Comparison of ENCODE assay signal across 8 mouse cellular contexts in the genomic region with DNA sequence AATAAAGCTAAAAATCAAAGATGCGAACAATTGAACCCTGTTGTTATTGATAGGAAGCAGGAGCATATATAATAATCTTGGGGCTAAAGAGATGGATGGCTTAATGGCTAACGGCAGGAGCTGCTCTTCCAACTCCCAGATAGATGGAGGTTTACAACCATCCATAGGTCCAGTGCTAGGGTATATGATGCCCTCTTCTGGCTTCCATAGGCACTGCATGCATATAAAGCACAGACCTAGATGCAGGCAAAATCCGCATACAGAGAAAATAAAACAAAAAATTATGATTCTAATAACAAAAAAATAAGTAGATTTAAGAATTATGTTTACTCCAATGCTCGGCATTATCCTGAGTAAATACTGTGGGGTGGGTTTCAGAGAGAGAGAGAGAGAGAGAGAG. TPM values are rescaled to one million over a fixed set of nuclear protein-coding genes. Genes with fewer than 3 reads are reported as not detected.
A peak's percentile ranks its signal among the peaks of the same experiment; 100 is the strongest.
DNase-seq lines count a peak whose midpoint lies in the region; ATAC-seq lines count a peak whose summit lies in the region.

No protein-coding gene starts in this region.

- peaks cover 73% of the 10 kb centered on the region for H3K36me3 ChIP-seq in midbrain, embryonic 14.5 days (ENCODE audit: control insufficient read depth, insufficient read depth, low read length)
- H3K36me3 ChIP-seq in midbrain, embryonic 11.5 days (ENCODE audit: control insufficient read depth, insufficient read depth, low read length) = peaks cover 2% of the 10 kb centered on the region; the same call in 1 of the 2 replicates
- H3K36me3 ChIP-seq in splenic B cell, adult 2 months (ENCODE audit: control insufficient read depth, insufficient read depth, low read length, poor library complexity, severe bottlenecking) = peaks cover 2% of the 10 kb centered on the region; the same call in 1 of the 2 replicates

- no peaks in the 10 kb centered on the region for H3K27me3 ChIP-seq in midbrain, embryonic 14.5 days (ENCODE audit: control insufficient read depth, insufficient read depth, low read length)
- H3K27me3 ChIP-seq in midbrain, embryonic 11.5 days (ENCODE audit: control insufficient read depth, insufficient read depth, low read length) = no peaks in the 10 kb centered on the region
- H3K27me3 ChIP-seq in splenic B cell, adult 2 months (ENCODE audit: control insufficient read depth, insufficient read depth, low read length, poor library complexity, severe bottlenecking) = no peaks in the 10 kb centered on the region

- H3K9me3 ChIP-seq in midbrain, embryonic 14.5 days (ENCODE audit: control insufficient read depth, low read length) = no peaks in the 10 kb centered on the region
- no peaks in the 10 kb centered on the region for H3K9me3 ChIP-seq in midbrain, embryonic 11.5 days (ENCODE audit: control insufficient read depth, low read length)

- DNase-seq in heart, adult 11 months = peak; percentile 39
- no peak for DNase-seq in heart, postnatal 25 days (ENCODE audit: low spot score)
- DNase-seq in midbrain, embryonic 14.5 days = peak; percentile 60
- no peak for DNase-seq in midbrain, embryonic 11.5 days (ENCODE audit: low spot score, missing footprints)
- peak; percentile 48 for DNase-seq in brain, adult 2 months (ENCODE audit: low read depth, low spot score)
- peak; percentile 57 for DNase-seq in splenic B cell, adult 2 months (ENCODE audit: low read depth, low spot score)
- no peak for DNase-seq in ovary, postnatal 10 days (ENCODE audit: low spot score)

- no peaks in the 10 kb centered on the region for H3K4me1 ChIP-seq in midbrain, embryonic 14.5 days (ENCODE audit: control insufficient read depth, insufficient read depth, low read length)
- H3K4me1 ChIP-seq in midbrain, embryonic 11.5 days (ENCODE audit: control insufficient read depth, insufficient read depth, low read length) = no peaks in the 10 kb centered on the region

- no peak overlapping the region for H3K9ac ChIP-seq in midbrain, embryonic 14.5 days (replicated peaks; ENCODE audit: low read length)
- no peak overlapping the region for H3K9ac ChIP-seq in midbrain, embryonic 11.5 days (ENCODE audit: low read length)

- 79% methylated on average over 4 of the region's 4 CpGs for WGBS in midbrain, embryonic 14.5 days
- 85% methylated on average over 4 of the region's 4 CpGs for WGBS in midbrain, embryonic 11.5 days

- no peak overlapping the region for H3K27ac ChIP-seq in midbrain, embryonic 14.5 days (replicated peaks; ENCODE audit: low read depth, low read length)
- H3K27ac ChIP-seq in midbrain, embryonic 11.5 days (ENCODE audit: low read depth, low read length) = no peak overlapping the region

- no peak overlapping the region for H3K4me3 ChIP-seq in midbrain, embryonic 14.5 days (replicated peaks; ENCODE audit: low read depth, low read length)
- H3K4me3 ChIP-seq in midbrain, embryonic 11.5 days (ENCODE audit: low read depth, low read length) = no peak overlapping the region

- no peak overlapping the region for H3K4me2 ChIP-seq in midbrain, embryonic 14.5 days (ENCODE audit: low read length)
- H3K4me2 ChIP-seq in midbrain, embryonic 11.5 days = no peak overlapping the region

- ATAC-seq in midbrain, embryonic 14.5 days (ENCODE audit: low FRiP score, low TSS enrichment) = 0 out of 2 replicates have a peak, but pooled peaks have one; percentile 17
- ATAC-seq in midbrain, embryonic 11.5 days (ENCODE audit: low FRiP score) = no peak
- peak; percentile 80 for ATAC-seq in granulocyte monocyte progenitor cell, adult 5-6 weeks (replicated peaks; ENCODE audit: poor library complexity, severe bottlenecking)

- intact Hi-C loops in heart, postnatal 25 days (cut with DNase I) = loop anchor here (2.0 to 10.0 kb wide), 2 partner anchors 88 to 278 kb away; no protein-coding TSS in a partner anchor

RNA-seq across cellular contexts. Expression of gene Mccc1, which starts 27.5 kb away (rescaled TPM):
- total RNA-seq in heart, postnatal 25 days (2021) = 10 to 100 TPM; 79.4 to 87.1 TPM
- polyA plus RNA-seq in midbrain, embryonic 14.5 days (2014; fragmentation: Nextera tagmentation; extraction: Ambion mirVana) = 20.1 and 25.7 TPM in 2 replicates
- polyA plus RNA-seq in midbrain, embryonic 11.5 days (2014; fragmentation: Nextera tagmentation; extraction: Ambion mirVana) = 29.1 and 31.8 TPM in 2 replicates
- total RNA-seq in granulocyte monocyte progenitor cell, adult 5-6 weeks (2014; fragmentation: Nextera tagmentation) = 19.2 and 34.4 TPM in 2 replicates
- total RNA-seq in granulocyte monocyte progenitor cell, adult 5-6 weeks (2017) = 13.0 and 20.1 TPM in 2 replicates

RNA-seq across cellular contexts. Expression of gene Dcun1d1, which starts 35.7 kb away (rescaled TPM):
- total RNA-seq in heart, postnatal 25 days (2021) = 10 to 100 TPM; 55.8 to 59.2 TPM
- polyA plus RNA-seq in midbrain, embryonic 14.5 days (2014; fragmentation: Nextera tagmentation; extraction: Ambion mirVana) = 105 and 107 TPM in 2 replicates
- 101 and 105 TPM in 2 replicates for polyA plus RNA-seq in midbrain, embryonic 11.5 days (2014; fragmentation: Nextera tagmentation; extraction: Ambion mirVana)
- total RNA-seq in granulocyte monocyte progenitor cell, adult 5-6 weeks (2014; fragmentation: Nextera tagmentation) = 90.1 and 111 TPM in 2 replicates
- total RNA-seq in granulocyte monocyte progenitor cell, adult 5-6 weeks (2017) = 221 and 228 TPM in 2 replicates

Comparison
In these comparisons a context has a peak if more than half of its experiments do, and no peak if none do; other contexts are left out.
1. DNase-seq: peak in heart, adult 11 months (single experiment), midbrain, embryonic 14.5 days (single experiment), brain, adult 2 months (single experiment) and splenic B cell, adult 2 months (single experiment); none in heart, postnatal 25 days (single experiment), midbrain, embryonic 11.5 days (single experiment) and ovary, postnatal 10 days (single experiment).